Mouse (Mus musculus) lung, embryonic 16.5 days (tissue): ENCODE results near the gene Inip. TPM values are rescaled to one million over a fixed set of nuclear protein-coding genes. Genes with fewer than 3 reads are reported as not detected.

Source experiments
- ATAC-seq: fragments of 200-750 bp; cut with Nextera tagmentation; 2 replicates; pipeline ENCODE4 v1.8.0; 2017; ENCODE audit warnings: low read depth, mild to moderate bottlenecking, moderate library complexity
- H3K27ac ChIP-seq: fragments of 300-500 bp; sonication (generic); 2 replicates; pipeline ENCODE4 v1.5.1; 2014; ENCODE audit warnings: mild to moderate bottlenecking, control low read depth, low read length
- H3K27me3 ChIP-seq: fragments of 300-500 bp; sonication (generic); 2 replicates; pipeline ENCODE4 v1.6.1; 2014; ENCODE audit warnings: low read depth, low read length, mixed read lengths; ENCODE audit not compliant: control insufficient read depth, insufficient read depth
- H3K36me3 ChIP-seq: fragments of 300-500 bp; sonication (generic); 2 replicates; pipeline ENCODE4 v1.6.1; 2014; ENCODE audit warnings: low read length; ENCODE audit not compliant: control insufficient read depth, insufficient read depth
- H3K4me1 ChIP-seq: fragments of 300-500 bp; sonication (generic); replicated peaks from 2 replicates; pipeline ENCODE4 v1.6.1; 2014; ENCODE audit warnings: low read length, mixed read lengths; ENCODE audit not compliant: control insufficient read depth, insufficient read depth
- H3K4me2 ChIP-seq: fragments of 300-500 bp; sonication (generic); 2 replicates; pipeline ENCODE4 v1.6.1; 2014; ENCODE audit warnings: low read depth, low read length, control low read depth
- H3K4me3 ChIP-seq: fragments of 300-500 bp; sonication (generic); 2 replicates; pipeline ENCODE4 v1.5.1; 2014; ENCODE audit warnings: mild to moderate bottlenecking, low read length, control low read depth
- H3K9ac ChIP-seq: fragments of 300-500 bp; sonication (generic); 2 replicates; pipeline ENCODE4 v1.6.1; 2014; ENCODE audit warnings: low read length, control low read depth
- H3K9me3 ChIP-seq: fragments of 300-500 bp; sonication (generic); 2 replicates; pipeline ENCODE4 v1.6.1; 2016; ENCODE audit warnings: low read length; ENCODE audit not compliant: control insufficient read depth
- WGBS: fragments of 180-500 bp; shearing (Covaris S2); extraction: QIAGEN DNeasy Blood & Tissue Kit; methylation state at CpG from one replicate; pipeline ENCODE4 v1.1.7; 2014; 5-methylcytosine and 5-hydroxymethylcytosine counted together
- polyA plus RNA-seq: library from polyadenylated mRNA; unstranded; fragments of >200 nt; fragmentation: Nextera tagmentation; extraction: Ambion mirVana; gene quantifications from 2 replicates; pipeline ENCODE4 v1.2.1, GENCODE M21; 2015

Gene Inip
- polyA plus RNA-seq, 1 experiment from 2014 or later, result 47.7 TPM

- Histone ChIP-seq H3K36me3 (peaks cover 13% of the 10 kb centered on the region), H3K27me3 (no peaks in the 10 kb centered on the region), H3K9ac (no peak overlapping the region), H3K4me1 (peaks cover 15% of the 10 kb centered on the region), H3K9me3 (no peaks in the 10 kb centered on the region), H3K4me2 (no peak overlapping the region), H3K4me3 (no peak overlapping the region), H3K27ac (no peak overlapping the region)
- ATAC-seq, result no peak
- WGBS, result 68% methylated on average over 2 of the region's 2 CpGs
Measured at GRCm38 (mm10) chr4:59767717-59768116, 33.7 kb downstream of the Inip start.

GRCm38 (mm10) chr4:59765385-59766005 lies 35.9 kb downstream of the Inip start:
- Histone ChIP-seq H3K9me3 (no peaks in the 10 kb centered on the region), H3K4me1 (peaks cover 23% of the 10 kb centered on the region), H3K9ac (no peak overlapping the region), H3K27me3 (no peaks in the 10 kb centered on the region), H3K4me3 (peak overlapping the region; percentile 7; the same call in 1 of the 2 replicates), H3K36me3 (peaks cover 5% of the 10 kb centered on the region; the same call in 1 of the 2 replicates), H3K27ac (peak overlapping the region; percentile 94), H3K4me2 (peak overlapping the region; percentile 32)
- 26% methylated on average over 7 of the region's 7 CpGs for WGBS
- peak; percentile 89 for ATAC-seq

- no peak for ATAC-seq
- no peaks in the 10 kb centered on the region for H3K36me3 ChIP-seq
- no peaks in the 10 kb centered on the region for H3K9me3 ChIP-seq
- peaks cover 28% of the 10 kb centered on the region for H3K4me1 ChIP-seq
- peak overlapping the region; percentile 94 for H3K27ac ChIP-seq
- H3K4me2 ChIP-seq, result peak overlapping the region; percentile 32
- no peaks in the 10 kb centered on the region for H3K27me3 ChIP-seq
- H3K9ac ChIP-seq, result peak overlapping the region; percentile 40; the same call in 1 of the 2 replicates
- H3K4me3 ChIP-seq, result peak overlapping the region; percentile 7; the same call in 1 of the 2 replicates
- WGBS, result 32% methylated on average over 7 of the region's 7 CpGs
Measured at GRCm38 (mm10) chr4:59764950-59765349, 36.4 kb downstream of the Inip start.

- H3K27ac ChIP-seq, result no peak overlapping the region
- H3K4me3 ChIP-seq, result no peak overlapping the region
- WGBS, result 52% methylated on average over 4 of the region's 4 CpGs
- no peaks in the 10 kb centered on the region for H3K9me3 ChIP-seq
- H3K4me1 ChIP-seq, result peaks cover 32% of the 10 kb centered on the region
- no peak for ATAC-seq
- no peak overlapping the region for H3K4me2 ChIP-seq
- H3K9ac ChIP-seq, result no peak overlapping the region
- H3K27me3 ChIP-seq, result no peaks in the 10 kb centered on the region
- no peaks in the 10 kb centered on the region for H3K36me3 ChIP-seq
Measured at GRCm38 (mm10) chr4:59761365-59761729, 40.0 kb downstream of the Inip start.

GRCm38 (mm10) chr4:59760636-59761364 lies 40.6 kb downstream of the Inip start:
- 25% methylated on average over 10 of the region's 10 CpGs for WGBS
- peak overlapping the region; percentile 70 for H3K27ac ChIP-seq
- H3K9ac ChIP-seq, result no peak overlapping the region
- peak overlapping the region; percentile 12; the same call in 1 of the 2 replicates for H3K4me2 ChIP-seq
- H3K4me3 ChIP-seq, result no peak overlapping the region
- no peak for ATAC-seq
- no peaks in the 10 kb centered on the region for H3K9me3 ChIP-seq
- no peaks in the 10 kb centered on the region for H3K27me3 ChIP-seq
- no peaks in the 10 kb centered on the region for H3K36me3 ChIP-seq
- H3K4me1 ChIP-seq, result peaks cover 37% of the 10 kb centered on the region

GRCm38 (mm10) chr4:59760016-59760415 lies 41.4 kb downstream of the Inip start:
- ATAC-seq, result no peak
- peaks cover 33% of the 10 kb centered on the region for H3K4me1 ChIP-seq
- peak overlapping the region; percentile 70; the same call in 1 of the 2 replicates for H3K27ac ChIP-seq
- H3K4me3 ChIP-seq, result no peak overlapping the region
- H3K4me2 ChIP-seq, result no peak overlapping the region
- no peaks in the 10 kb centered on the region for H3K36me3 ChIP-seq
- no peaks in the 10 kb centered on the region for H3K27me3 ChIP-seq
- no peaks in the 10 kb centered on the region for H3K9me3 ChIP-seq
- H3K9ac ChIP-seq, result no peak overlapping the region
- 76% methylated on average over 4 of the region's 4 CpGs for WGBS

- no peaks in the 10 kb centered on the region for H3K27me3 ChIP-seq
- 67% methylated on average over 12 of the region's 12 CpGs for whole genome bisulfite sequencing
- H3K27ac ChIP-seq, result no peak overlapping the region
- no peak overlapping the region for H3K9ac ChIP-seq
- no peak overlapping the region for H3K4me3 ChIP-seq
- H3K4me2 ChIP-seq, result no peak overlapping the region
- no peaks in the 10 kb centered on the region for H3K36me3 ChIP-seq
- no peak for ATAC-seq
- H3K4me1 ChIP-seq, result peaks cover 32% of the 10 kb centered on the region
- H3K9me3 ChIP-seq, result no peaks in the 10 kb centered on the region
Measured at GRCm38 (mm10) chr4:59757452-59758435, 43.6 kb downstream of the Inip start.

- Histone ChIP-seq H3K27ac (peak overlapping the region; percentile 38; the same call in 1 of the 2 replicates), H3K36me3 (no peaks in the 10 kb centered on the region), H3K4me2 (no peak overlapping the region), H3K9me3 (no peaks in the 10 kb centered on the region), H3K27me3 (no peaks in the 10 kb centered on the region), H3K4me1 (peaks cover 30% of the 10 kb centered on the region), H3K4me3 (no peak overlapping the region), H3K9ac (no peak overlapping the region)
- peak; percentile 75 for ATAC-seq
- WGBS, result 49% methylated on average over 9 of the region's 9 CpGs
Measured at GRCm38 (mm10) chr4:59756332-59757082, 44.9 kb downstream of the Inip start.
